Mouse (Mus musculus) G1E (cell line): Measurements from ENCODE around the gene Zxdc.

Source experiments
- CTCF ChIP-seq: IDR thresholded peaks from 2 replicates; pipeline ENCODE4 v1.5.1; 2012; ENCODE audit warnings: low read depth, low read length, inconsistent platforms, mixed read lengths
- GATA1 ChIP-seq: IDR thresholded peaks from 2 replicates; pipeline ENCODE4 v1.6.1; 2012; ENCODE audit warnings: borderline replicate concordance, low read length, inconsistent platforms, mixed read lengths
- POLR2AphosphoS5 ChIP-seq: IDR thresholded peaks from 2 replicates; pipeline ENCODE4 v1.6.1; 2012; ENCODE audit warnings: low read depth, low read length, inconsistent platforms; ENCODE audit not compliant: insufficient replicate concordance
- TAL1 ChIP-seq: conservative IDR thresholded peaks from 2 replicates; pipeline ENCODE4 v1.6.1; 2012; ENCODE audit warnings: low read depth, low read length, inconsistent platforms, mixed read lengths

GRCm38 (mm10) chr6:90390629-90391028, 21.3 kb downstream of the Zxdc start:
- TF ChIP-seq CTCF = no peak
- TF ChIP-seq POLR2AphosphoS5 = no peak
- TF ChIP-seq GATA1 = no peak
- TF ChIP-seq TAL1 = no peak
